Mouse (Mus musculus): ENCODE measurements around the gene Hyls1. TPM values are rescaled to one million over a fixed set of nuclear protein-coding genes. Genes with fewer than 3 reads are reported as not detected.

Hyls1 gene
- total and polyA plus RNA-seq, 2 experiments from 2014 or later: 9.5 to 9.7 TPM

GRCm38 (mm10) chr9:35522821-35523515 is 47.2 kb downstream of the Hyls1 start:
- no peak for TF ChIP-seq CTCF (IDR thresholded peaks at IDR 0.05; ENCODE audit: low read depth)
- H3K27me3 ChIP-seq (ENCODE audit: insufficient read depth, low read length): no peaks in the 10 kb centered on the region
- no peak overlapping the region for H3K9ac ChIP-seq (replicated peaks; ENCODE audit: low read length)
- DNase-seq (ENCODE audit: low spot score): no peak
- H3K4me1 ChIP-seq (ENCODE audit: insufficient read depth, low read length): peaks cover 5% of the 10 kb centered on the region
- no peak overlapping the region for H3K4me3 ChIP-seq (ENCODE audit: low read length)
- peak; percentile 24; the same call in 1 of the 2 replicates for ATAC-seq
- peak overlapping the region; percentile 52 for H3K27ac ChIP-seq
- no peaks in the 10 kb centered on the region for H3K9me3 ChIP-seq (ENCODE audit: low read length)
- H3K4me2 ChIP-seq (ENCODE audit: low read depth, low read length): no peak overlapping the region
- WGBS: 61% methylated on average over 1 of the region's 1 CpGs
- no peaks in the 10 kb centered on the region for H3K36me3 ChIP-seq (ENCODE audit: insufficient read depth, low read length)

DNA sequence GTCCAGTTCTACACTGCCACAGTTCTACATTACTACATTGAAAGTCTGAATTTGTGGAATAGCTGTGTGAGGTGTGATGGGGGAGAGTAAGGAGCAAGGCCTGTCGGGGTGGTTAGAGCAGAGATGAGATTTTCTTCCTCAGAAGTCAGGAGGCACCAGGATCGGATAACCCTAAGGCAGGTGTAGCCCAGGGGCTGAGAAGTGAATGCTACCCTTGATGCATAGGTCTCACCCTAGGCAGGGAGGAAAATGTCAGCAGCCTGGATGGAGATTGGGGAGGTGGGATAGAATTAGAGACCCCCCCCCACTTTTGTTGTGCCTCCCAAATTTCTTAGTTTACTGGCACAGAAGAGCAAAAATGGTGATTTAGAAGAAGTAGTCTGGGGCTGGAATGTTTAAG is 48.0 kb downstream of the Hyls1 start:
- no peak overlapping the region for H3K27ac ChIP-seq
- H3K36me3 ChIP-seq (ENCODE audit: insufficient read depth, low read length): no peaks in the 10 kb centered on the region
- peaks cover 5% of the 10 kb centered on the region for H3K4me1 ChIP-seq (ENCODE audit: insufficient read depth, low read length)
- H3K4me3 ChIP-seq (ENCODE audit: low read length): no peak overlapping the region
- DNase-seq (ENCODE audit: low spot score) (no peak), ATAC-seq (no peak)
- no peaks in the 10 kb centered on the region for H3K9me3 ChIP-seq (ENCODE audit: low read length)
- H3K4me2 ChIP-seq (ENCODE audit: low read depth, low read length): no peak overlapping the region
- no peaks in the 10 kb centered on the region for H3K27me3 ChIP-seq (ENCODE audit: insufficient read depth, low read length)
- WGBS: 71% methylated on average over 2 of the region's 2 CpGs
- no peak overlapping the region for H3K9ac ChIP-seq (replicated peaks; ENCODE audit: low read length)
- TF ChIP-seq CTCF (IDR thresholded peaks at IDR 0.05; ENCODE audit: low read depth): no peak

GRCm38 (mm10) chr9:35520631-35521348 is 49.4 kb downstream of the Hyls1 start:
- WGBS: 80% methylated on average over 6 of the region's 6 CpGs

DNA sequence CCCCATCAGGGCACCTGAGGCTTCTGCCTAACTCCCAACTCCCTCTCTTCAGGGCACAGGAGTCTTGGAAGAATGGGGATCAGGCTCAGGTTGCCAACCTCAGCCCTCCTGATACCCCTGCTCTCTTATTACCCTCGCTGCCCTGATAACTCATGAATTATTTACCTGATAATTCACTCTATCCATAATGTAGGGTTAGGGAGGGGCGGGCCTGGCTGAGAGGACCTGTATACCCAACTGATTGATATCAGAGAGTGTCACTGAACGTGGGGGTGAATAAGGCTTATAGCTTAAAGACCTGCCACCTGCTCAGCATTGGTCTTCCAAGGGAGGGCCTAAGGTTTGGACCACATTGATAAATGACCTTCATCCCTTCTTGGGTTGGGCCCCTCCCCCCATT is 52.0 kb downstream of the Hyls1 start, which contains the start of gene Gm1113:
Gene Gm1113, minus strand, starts transcription at position 101 of the 400 bp plus-strand sequence.
- H3K27me3 ChIP-seq (ENCODE audit: insufficient read depth, low read length): no peaks in the 10 kb centered on the region
- no peak within 1 kb of the TSS for H3K4me3 ChIP-seq (ENCODE audit: low read length)
- H3K4me1 ChIP-seq (ENCODE audit: insufficient read depth, low read length): no peaks in the 10 kb centered on the region; the same call in 1 of the 2 replicates
- no peaks in the 10 kb centered on the region for H3K9me3 ChIP-seq (ENCODE audit: low read length)
- TF ChIP-seq CTCF (IDR thresholded peaks at IDR 0.05; ENCODE audit: low read depth): no peak
- no peak within 1 kb of the TSS for H3K4me2 ChIP-seq (ENCODE audit: low read depth, low read length)
- H3K27ac ChIP-seq: no peak within 1 kb of the TSS
- no peaks in the 10 kb centered on the region for H3K36me3 ChIP-seq (ENCODE audit: insufficient read depth, low read length)
- no peak within 1 kb of the TSS for H3K9ac ChIP-seq (replicated peaks; ENCODE audit: low read length)
- no peak for ATAC-seq
- WGBS: 78% methylated on average over 3 of the region's 3 CpGs
- DNase-seq (ENCODE audit: low spot score): no peak

More at GRCm38 (mm10) chr9:35520631-35521348, 49.4 kb downstream of the Hyls1 start:
- no peaks in the 10 kb centered on the region for H3K27me3 ChIP-seq (ENCODE audit: insufficient read depth, low read length)
- peaks cover 5% of the 10 kb centered on the region for H3K4me1 ChIP-seq (ENCODE audit: insufficient read depth, low read length)
- no peak overlapping the region for H3K27ac ChIP-seq
- H3K4me2 ChIP-seq (ENCODE audit: low read depth, low read length): no peak overlapping the region
- no peak for TF ChIP-seq CTCF (IDR thresholded peaks at IDR 0.05; ENCODE audit: low read depth)
- ATAC-seq: no peak
- no peak overlapping the region for H3K9ac ChIP-seq (replicated peaks; ENCODE audit: low read length)
- H3K36me3 ChIP-seq (ENCODE audit: insufficient read depth, low read length): no peaks in the 10 kb centered on the region
- DNase-seq (ENCODE audit: low spot score): no peak
- H3K9me3 ChIP-seq (ENCODE audit: low read length): no peaks in the 10 kb centered on the region
- no peak overlapping the region for H3K4me3 ChIP-seq (ENCODE audit: low read length)

DNA sequence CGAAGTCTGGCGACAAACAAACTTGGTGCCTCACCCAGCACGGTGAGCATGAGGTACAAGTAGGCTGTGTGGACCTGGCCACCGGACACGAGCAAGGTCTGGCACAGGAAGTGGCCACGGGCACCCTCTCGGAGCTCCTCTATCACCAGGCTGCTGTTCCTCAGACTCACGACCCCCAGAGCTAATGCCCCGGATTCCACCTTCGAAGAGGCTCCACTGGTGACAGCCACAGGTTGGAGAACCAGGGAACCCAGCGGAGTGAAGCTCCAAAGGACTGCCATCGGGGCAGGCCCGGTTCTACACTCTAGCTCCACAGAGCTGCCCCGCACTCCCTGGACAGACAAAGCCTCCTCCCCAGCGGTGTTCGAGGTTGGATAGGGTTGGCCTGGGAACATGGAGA is 53.5 kb downstream of the Hyls1 start:
- WGBS: 92% methylated on average over 16 of the region's 16 CpGs

GRCm38 (mm10) chr9:35516182-35516581 is 54.0 kb downstream of the Hyls1 start:
- WGBS: 86% methylated on average over 5 of the region's 5 CpGs
- no peak for DNase-seq (ENCODE audit: low spot score)
- no peak overlapping the region for H3K9ac ChIP-seq (replicated peaks; ENCODE audit: low read length)

More for the DNA sequence above, 53.5 kb downstream of the Hyls1 start:
- H3K9ac ChIP-seq (replicated peaks; ENCODE audit: low read length): no peak overlapping the region
- no peak for DNase-seq (ENCODE audit: low spot score)
- ATAC-seq: no peak
- no peak overlapping the region for H3K4me2 ChIP-seq (ENCODE audit: low read depth, low read length)
- no peak overlapping the region for H3K4me3 ChIP-seq (ENCODE audit: low read length)
- H3K4me1 ChIP-seq (ENCODE audit: insufficient read depth, low read length): no peaks in the 10 kb centered on the region
- no peaks in the 10 kb centered on the region; the same call in 1 of the 2 replicates for H3K27me3 ChIP-seq (ENCODE audit: insufficient read depth, low read length)
- H3K27ac ChIP-seq: no peak overlapping the region
- no peaks in the 10 kb centered on the region for H3K9me3 ChIP-seq (ENCODE audit: low read length)
- TF ChIP-seq CTCF (IDR thresholded peaks at IDR 0.05; ENCODE audit: low read depth): no peak
- H3K36me3 ChIP-seq (ENCODE audit: insufficient read depth, low read length): no peaks in the 10 kb centered on the region

More at GRCm38 (mm10) chr9:35516182-35516581, 54.0 kb downstream of the Hyls1 start:
- no peak for ATAC-seq
- TF ChIP-seq CTCF (IDR thresholded peaks at IDR 0.05; ENCODE audit: low read depth): no peak
- H3K36me3 ChIP-seq (ENCODE audit: insufficient read depth, low read length): no peaks in the 10 kb centered on the region
- no peak overlapping the region for H3K4me3 ChIP-seq (ENCODE audit: low read length)
- no peaks in the 10 kb centered on the region for H3K4me1 ChIP-seq (ENCODE audit: insufficient read depth, low read length)
- H3K9me3 ChIP-seq (ENCODE audit: low read length): no peaks in the 10 kb centered on the region
- no peaks in the 10 kb centered on the region; the same call in 1 of the 2 replicates for H3K27me3 ChIP-seq (ENCODE audit: insufficient read depth, low read length)
- H3K27ac ChIP-seq: no peak overlapping the region
- no peak overlapping the region for H3K4me2 ChIP-seq (ENCODE audit: low read depth, low read length)

Measured in hindbrain, postnatal 0 days (tissue).